Mouse (Mus musculus) gastrocnemius, adult 8-10 months (tissue): Measurements from ENCODE around the gene Arid1b. TPM values are rescaled to one million over a fixed set of nuclear protein-coding genes. Genes with fewer than 3 reads are reported as not detected.

Experiments
- DNase-seq, 2 experiments: peaks; one replicate each; pipeline ENCODE4 v3.0.0; 2022; ENCODE audit warnings: low spot score in 2 of 2
- total RNA-seq, 4 experiments: library from RNA; stranded (reverse); gene quantifications; 2 replicates each; pipeline ENCODE4 v1.2.4; 2022

Arid1b gene
- total RNA-seq, 4 experiments from 2014 or later = 30.8 to 35.6 (median 33.9) TPM

- DNase-seq = no peak
These were observed 316.3 kb downstream of the Arid1b start for GRCm38 (mm10) chr17:5310425-5310888.

GRCm38 (mm10) chr17:5311062-5311461, 316.9 kb downstream of the Arid1b start:
- DNase-seq = no peak

- no peak for DNase-seq
These were observed 318.2 kb downstream of the Arid1b start for GRCm38 (mm10) chr17:5312307-5312706.

- DNase-seq = no peak
These were observed 320.6 kb downstream of the Arid1b start for GRCm38 (mm10) chr17:5314735-5315134.

- DNase-seq = no peak
These were observed 322.4 kb downstream of the Arid1b start for GRCm38 (mm10) chr17:5316489-5316888.

GRCm38 (mm10) chr17:5321589-5322225, 327.6 kb downstream of the Arid1b start:
- DNase-seq = no peak

- DNase-seq = no peak
These were observed 328.5 kb downstream of the Arid1b start for GRCm38 (mm10) chr17:5322594-5322993.

- no peak for DNase-seq
These were observed 329.6 kb downstream of the Arid1b start for GRCm38 (mm10) chr17:5323746-5324145.

- DNase-seq = peak; percentile 54 to 62
These were observed 330.2 kb downstream of the Arid1b start for GRCm38 (mm10) chr17:5324236-5324876.

- DNase-seq = no peak
These were observed 332.6 kb downstream of the Arid1b start for GRCm38 (mm10) chr17:5326689-5327088.

- DNase-seq = no peak
These were observed 333.5 kb downstream of the Arid1b start for GRCm38 (mm10) chr17:5327480-5328180.

- DNase-seq = no peak
These were observed 335.3 kb downstream of the Arid1b start for GRCm38 (mm10) chr17:5329478-5329877.

GRCm38 (mm10) chr17:5330063-5330462, 335.9 kb downstream of the Arid1b start:
- DNase-seq = no peak

GRCm38 (mm10) chr17:5330644-5331043, 336.5 kb downstream of the Arid1b start:
- no peak for DNase-seq

GRCm38 (mm10) chr17:5331387-5331786, 337.3 kb downstream of the Arid1b start:
- no peak for DNase-seq

- DNase-seq = no peak
These were observed 340.4 kb downstream of the Arid1b start for GRCm38 (mm10) chr17:5334567-5334966.

GRCm38 (mm10) chr17:5344426-5344825, 350.3 kb downstream of the Arid1b start:
- DNase-seq = no peak

GRCm38 (mm10) chr17:5345810-5346209, 351.7 kb downstream of the Arid1b start:
- DNase-seq = no peak

GRCm38 (mm10) chr17:5352901-5353300, 358.8 kb downstream of the Arid1b start:
- DNase-seq = peak in 1 of 2 experiments; percentile 23

GRCm38 (mm10) chr17:5360759-5361158, 366.6 kb downstream of the Arid1b start:
- no peak for DNase-seq

GRCm38 (mm10) chr17:5365992-5366398, 371.9 kb downstream of the Arid1b start:
- DNase-seq = no peak

GRCm38 (mm10) chr17:5371032-5371431, 376.9 kb downstream of the Arid1b start:
- no peak for DNase-seq
